Mouse (Mus musculus) forelimb bud, embryonic 11.5 days (tissue): ENCODE results near the gene Git1.

Source experiments
- DNase-seq: peaks from one replicate; pipeline ENCODE4 v3.0.0-alpha.2; 2012; ENCODE audit warnings: low read depth, low spot score

Git1 gene

DNA sequence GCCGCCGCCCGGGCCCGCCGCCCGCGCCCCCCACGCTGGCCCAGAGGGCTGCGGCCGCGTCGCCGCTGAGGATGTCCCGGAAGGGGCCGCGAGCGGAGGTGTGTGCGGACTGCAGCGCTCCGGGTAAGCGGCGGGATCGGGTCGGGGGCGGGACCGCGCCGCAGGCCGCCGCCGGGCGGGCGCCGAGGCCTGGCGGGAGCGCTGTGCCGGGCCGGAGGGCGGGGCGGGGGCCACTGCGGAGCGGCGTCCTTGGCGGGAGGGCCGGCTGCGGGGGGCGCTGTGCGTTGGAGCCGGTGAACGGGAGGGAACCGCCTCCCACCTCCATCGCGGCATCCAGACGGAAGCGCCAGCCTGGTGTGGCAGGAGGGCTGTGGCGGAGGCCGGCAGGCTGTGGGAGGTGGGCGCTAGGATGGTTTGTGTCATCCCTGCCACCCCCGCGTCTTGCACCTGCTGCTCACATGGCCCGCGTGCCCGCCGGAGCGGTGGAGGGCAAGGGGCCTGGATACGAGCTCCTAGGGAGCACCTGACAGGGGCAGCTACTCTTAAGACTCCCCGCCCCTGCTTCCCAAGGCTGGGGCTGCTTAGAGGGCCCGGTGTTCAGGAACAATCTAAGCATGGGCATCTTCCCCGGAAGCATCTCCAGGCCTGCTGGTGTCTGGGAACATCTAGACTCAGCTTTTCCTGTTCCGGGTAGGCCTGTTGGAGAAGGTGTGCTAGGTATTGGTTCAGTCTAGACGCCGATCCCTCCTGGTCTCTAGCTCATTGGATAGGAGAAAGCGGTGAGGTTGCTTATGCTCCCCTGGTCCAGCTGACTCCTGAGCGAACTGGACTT is at the start of gene Git1:
TSS of gene Git1 (plus strand) at position 51 of the 832 bp plus-strand sequence.
- no peak for DNase-seq

DNA sequence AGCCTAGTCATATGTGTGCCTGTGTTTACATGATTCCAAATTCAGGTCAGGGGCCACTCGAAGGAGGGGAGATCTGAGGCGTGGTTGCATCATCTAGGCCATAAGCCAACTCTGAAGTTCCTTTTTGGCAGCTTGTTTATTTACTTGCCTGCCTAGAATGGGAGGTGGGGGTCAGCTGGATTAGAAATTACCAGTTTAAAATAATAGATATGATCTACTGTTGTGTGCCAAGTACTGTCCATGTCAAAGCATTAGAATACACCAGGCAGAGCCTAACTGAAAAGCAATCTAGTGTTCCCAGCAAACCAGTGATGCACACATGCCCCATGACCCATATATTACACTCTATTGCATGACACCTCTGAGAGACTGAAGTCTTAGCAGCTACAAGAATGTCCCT is 48.4 kb upstream of the Git1 start:
- no peak for DNase-seq

DNA sequence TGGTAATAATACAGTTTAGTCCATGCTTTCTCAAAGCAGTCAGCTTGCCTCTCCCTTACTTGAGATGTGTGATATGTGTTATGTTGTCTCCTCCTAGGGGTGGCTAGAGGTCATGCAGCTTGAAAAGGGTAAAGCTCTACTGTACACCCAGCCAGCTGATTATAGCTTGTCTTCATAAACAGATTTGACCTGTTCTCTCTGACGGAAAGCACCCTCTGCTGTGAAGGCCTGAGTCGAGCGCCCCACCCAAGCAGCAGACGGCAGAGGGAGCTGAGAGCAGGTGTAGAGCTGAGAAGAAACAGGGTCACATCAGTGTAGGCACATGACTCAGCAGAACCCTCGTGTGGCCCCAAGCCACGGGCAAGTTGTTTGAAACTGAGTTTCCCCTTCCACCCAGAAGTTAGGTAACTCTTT is 46.7 kb upstream of the Git1 start:
- peak; percentile 20 for DNase-seq

DNA sequence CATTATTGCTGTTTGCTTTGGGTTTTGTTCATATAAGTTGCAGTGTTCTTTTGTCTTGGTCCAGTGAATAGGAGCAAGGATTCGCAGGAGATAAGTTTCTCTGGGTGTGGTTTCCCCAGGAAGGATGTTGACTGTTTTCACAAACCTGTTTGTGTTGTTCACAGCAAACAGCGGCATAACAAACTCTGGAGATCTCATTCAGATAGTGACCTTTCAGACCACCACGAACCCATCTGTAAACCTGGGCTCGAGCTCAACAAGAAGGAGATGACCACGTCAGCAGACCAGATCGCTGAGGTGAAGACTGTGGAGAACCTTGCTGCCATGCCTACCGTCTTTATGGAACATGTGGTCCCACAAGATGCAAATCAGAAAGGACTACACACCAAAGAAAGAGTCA is 44.1 kb upstream of the Git1 start:
- no peak for DNase-seq

DNA sequence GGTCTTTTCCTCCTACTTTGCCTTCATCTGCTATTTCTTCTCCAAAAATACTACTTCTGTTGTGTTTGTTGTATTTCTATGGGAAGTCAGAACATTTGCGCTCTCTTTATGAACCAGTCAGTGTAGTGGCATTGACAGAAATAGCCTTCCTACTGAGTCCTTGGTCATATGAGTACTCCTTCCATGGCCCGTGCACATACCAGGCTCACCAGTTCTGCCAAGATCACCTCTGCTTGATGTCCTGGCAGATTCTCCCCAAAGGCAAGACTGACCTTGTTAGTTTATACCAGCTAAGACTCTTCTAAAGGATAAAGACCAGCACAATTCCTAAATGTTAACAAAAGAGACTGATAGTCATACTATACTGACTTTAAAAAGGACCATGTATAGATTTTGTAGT is 41.7 kb upstream of the Git1 start:
- DNase-seq: no peak

DNA sequence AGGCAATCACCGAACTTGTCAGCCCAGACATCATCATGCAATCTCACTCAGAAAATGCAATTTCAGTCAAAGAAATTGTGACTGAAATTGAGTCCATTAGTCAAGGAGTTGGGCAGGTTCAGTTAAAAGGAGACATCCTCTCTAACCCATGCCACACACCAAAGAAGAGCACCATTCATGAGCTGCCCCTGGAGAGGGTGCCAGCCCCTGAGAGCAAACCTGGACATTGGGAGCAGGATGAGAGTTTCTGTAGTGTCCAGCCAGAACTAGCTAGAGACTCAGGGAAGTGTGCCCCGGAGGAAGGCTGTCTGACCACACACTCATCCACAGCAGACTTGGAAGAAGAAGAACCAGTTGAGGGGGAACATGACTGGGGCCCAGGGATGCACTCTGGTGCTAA is 40.0 kb upstream of the Git1 start:
- no peak for DNase-seq

DNA sequence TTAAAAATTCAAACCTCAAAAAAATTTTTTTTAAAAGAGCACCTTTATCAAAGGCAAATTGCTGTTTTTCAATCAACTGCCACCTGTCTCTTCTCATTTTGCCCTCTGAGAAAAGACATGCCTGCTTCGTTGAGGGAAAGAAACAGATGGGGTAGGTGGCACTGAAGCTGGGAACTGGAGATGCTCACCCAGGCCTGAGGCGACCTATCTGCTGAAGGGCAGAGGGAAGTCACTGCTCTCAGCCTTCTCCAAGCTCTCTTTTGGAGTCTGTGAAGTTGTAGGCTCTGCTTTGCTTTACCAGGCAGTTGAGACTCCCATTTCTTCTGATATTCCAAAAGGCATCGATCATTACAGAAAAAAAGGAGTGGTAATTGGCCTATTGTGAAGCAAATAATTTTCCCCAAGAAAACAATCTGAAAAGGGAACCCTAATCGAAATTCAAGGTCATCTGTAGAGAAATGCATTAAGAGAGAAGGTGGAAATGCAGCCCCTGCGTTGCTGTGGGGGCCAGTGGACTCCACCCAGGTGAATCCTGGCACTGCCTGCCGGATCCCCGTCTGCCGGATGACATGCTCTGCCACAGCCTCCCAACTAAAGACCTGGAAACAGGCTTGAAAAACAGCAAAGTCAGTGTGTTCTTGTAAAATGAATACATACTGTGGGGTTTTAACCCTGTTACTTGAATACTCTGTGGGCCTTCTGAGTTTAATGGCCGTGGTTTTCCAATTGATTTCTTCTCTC is 37.4 kb upstream of the Git1 start:
- DNase-seq: no peak

DNA sequence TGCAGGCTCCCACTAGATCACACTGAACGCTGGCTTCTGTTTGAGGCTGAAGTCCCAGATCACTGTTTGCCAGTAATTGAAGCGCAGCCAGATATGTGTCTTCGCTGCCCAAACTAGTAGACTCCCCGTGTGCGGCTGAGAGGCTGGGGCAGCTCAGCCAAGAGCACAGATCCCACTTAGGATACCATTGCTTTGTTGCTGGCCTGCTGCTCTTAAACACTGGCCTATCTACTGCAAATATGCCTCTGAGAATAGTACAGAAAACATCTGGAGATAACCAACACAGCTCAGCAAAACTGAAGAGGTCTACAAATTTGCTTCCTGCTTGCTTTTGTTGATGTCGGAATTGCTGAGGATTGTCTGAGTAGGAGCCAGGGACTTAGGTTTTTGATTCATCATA is 36.5 kb upstream of the Git1 start:
- no peak for DNase-seq

DNA sequence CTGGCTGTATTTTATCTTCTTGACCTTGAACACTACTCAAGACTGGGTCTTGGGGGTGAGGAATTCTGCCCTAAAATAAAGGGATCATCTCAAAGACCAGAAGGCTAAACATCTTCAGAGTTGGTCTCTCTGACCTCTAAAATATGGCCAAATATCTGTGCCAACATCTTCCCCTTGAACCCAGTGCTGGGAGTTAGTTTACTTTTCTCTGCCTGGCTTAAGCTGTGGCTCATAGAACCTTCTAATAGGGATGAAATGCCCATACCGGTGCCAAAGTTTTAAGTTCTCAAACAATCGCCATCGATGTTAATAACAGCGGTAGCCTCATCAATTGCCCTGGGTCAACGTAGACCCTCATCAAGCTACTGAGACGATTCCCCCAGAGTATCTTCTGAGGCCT is 31.5 kb upstream of the Git1 start:
- DNase-seq: no peak

DNA sequence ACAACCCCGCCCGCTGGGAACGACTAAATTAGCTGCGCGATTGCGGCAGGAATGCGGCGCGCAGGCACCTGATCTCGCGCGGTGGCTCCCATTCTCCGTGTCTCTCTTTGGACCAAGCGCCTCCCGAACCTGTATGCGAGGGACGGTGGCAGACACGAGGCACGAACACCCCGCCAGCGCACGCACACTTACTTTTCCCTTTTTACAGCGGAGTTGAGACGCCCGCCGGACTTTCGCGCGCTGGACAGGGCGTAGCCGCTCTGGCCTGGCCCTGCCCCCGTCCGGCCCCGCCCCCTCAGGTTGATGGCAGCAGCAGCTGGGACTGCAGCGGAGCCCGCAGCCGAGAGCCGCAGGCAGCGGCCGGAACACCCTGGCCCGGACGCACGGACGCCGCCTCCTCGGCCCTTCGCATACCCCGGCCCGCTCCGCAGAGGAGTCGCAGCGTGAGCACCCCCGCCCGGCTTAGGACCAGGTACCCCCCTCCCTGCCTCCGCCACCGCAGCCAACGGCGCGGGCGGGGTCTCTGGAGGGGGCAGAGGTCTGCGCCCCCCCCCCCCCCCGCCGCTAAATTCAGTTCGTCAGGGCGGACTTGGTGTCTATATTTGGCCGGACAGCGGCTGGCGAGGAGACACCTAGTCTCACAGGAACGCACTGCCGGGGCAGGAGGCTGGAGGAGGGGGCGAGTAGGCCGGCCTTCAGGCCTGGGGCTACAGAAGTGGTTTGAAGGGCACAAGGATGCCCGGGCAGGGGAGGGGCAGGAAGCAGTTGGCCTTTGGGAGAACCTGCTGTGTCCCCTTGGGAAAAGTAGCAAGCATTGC is 30.9 kb upstream of the Git1 start, which contains the start of gene Coro6:
TSS of gene Coro6 (plus strand) at position 129 of the 818 bp plus-strand sequence.
- DNase-seq: peak; percentile 24

DNA sequence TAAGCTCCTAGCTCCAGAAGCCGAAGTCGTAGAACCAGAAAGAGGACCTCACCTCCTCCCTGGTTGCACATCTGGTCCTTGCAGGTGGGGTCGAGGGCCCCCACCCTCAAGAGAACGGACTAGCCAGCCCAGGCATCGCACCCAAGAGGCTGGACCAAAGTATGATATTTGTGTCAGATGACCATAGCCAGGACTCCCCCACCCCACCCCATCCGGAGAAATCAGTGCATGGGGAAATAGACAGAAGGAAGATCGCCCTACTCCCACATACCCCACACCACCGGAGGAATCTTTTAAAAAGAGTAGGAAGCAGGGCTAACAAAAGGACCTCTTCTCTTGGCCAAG is 30.3 kb upstream of the Git1 start:
- no peak for DNase-seq

DNA sequence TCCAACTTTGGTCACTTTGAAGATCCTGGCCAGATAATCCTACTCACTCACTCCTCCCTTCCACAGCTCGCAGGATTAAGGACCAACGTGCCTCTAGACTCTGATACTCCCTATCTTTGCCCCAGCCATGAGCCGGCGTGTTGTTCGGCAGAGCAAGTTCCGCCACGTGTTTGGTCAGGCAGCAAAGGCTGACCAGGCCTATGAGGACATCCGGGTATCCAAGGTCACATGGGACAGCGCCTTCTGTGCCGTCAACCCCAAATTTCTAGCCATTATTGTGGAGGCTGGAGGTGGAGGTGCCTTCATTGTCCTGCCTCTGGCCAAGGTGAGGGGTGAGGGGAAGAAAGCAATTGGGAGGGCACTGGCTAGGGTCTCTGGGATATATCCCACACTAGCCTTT is 29.6 kb upstream of the Git1 start:
- no peak for DNase-seq

DNA sequence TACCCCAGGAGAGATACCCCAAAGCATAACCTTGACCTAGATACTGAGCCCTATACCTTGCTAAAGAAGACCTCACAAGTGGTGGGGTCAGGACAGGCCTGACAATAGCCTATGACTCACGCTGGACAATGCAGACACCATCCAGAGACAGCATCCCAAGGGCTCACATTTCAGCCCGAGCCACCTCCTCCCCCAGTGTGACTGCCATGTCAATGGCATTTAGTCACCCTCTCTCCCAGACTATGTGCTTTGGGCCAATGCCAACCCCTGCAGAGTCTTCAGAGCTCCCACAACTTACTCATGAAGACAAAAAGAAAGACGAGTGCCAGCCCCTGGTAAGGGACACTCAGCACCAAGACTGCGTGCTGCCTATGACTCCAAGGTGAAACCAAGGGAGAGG is 28.7 kb upstream of the Git1 start:
- DNase-seq: no peak

DNA sequence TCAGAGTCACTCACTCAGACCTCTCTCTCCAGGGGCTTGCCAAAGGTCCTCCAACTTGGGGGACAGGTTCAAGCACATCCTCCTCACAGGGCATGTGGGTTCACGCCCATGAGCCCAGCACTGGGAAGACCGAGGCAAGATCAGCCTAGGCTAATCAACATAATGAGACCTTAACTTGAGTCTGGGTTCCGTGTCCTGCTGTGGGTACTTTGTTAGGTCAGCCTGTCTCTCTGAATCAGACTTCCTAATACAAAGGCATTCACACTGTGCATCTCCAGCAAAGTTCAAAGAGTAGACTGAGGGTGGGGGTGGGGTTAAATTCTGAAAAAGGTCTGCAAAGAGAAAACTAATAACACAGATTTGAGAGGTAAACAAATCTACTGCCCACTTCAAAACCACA is 28.3 kb upstream of the Git1 start:
- no peak for DNase-seq

DNA sequence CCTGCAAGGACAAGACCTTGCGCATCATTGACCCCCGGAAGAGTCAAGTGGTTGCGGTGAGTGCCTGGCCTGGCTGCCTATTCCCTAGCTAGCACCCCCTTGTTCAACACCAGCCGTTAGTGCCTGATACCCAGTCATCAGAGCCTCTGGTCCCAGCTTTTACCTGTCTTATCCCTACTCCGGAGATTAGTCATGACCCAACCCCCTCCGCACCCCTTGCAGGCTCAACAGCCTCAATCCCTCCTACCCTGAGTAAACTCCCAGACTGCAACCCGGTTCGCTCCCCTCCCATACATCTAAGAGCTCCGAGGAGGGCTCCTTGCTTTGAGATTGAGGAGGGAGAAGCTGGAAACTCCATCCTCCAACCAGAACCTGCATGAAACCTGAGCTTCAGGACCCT is 26.8 kb upstream of the Git1 start:
- DNase-seq: no peak

DNA sequence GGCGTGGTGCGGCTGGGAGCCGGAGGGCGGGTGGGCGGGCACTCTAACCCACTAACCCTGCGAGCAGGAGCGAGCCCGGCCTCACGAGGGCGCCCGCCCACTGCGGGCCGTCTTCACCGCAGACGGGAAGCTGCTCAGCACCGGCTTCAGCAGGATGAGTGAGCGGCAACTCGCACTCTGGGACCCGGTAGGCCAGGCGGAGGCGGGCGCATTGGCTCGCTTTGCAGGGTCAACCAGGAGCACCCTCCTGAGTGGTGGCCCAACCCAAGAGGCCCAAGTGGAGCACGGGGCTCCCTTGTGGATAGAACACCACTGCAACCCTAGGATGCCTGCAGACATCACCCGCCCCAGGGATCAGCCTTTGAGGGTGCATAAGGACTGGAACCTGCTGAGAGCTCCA is 26.2 kb upstream of the Git1 start:
- peak; percentile 54 for DNase-seq

DNA sequence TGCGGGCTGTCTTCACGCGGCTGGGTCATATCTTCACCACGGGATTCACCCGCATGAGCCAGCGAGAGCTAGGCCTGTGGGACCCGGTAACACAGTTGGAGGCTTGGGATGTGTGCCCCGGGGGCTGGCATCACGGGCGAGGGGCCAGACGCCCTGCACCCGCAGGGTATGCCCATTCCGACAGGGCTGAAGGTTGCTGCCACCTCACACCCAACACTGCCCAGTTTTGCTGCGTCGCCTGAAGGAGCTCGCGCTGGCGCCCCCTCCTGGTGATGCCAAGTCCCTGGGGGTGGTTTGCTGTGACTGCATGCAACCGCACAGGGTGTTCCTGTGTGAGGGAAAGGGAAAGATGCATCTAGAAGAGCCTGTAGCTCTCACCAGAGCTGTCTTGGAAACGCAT is 25.6 kb upstream of the Git1 start:
- DNase-seq: peak; percentile 48

DNA sequence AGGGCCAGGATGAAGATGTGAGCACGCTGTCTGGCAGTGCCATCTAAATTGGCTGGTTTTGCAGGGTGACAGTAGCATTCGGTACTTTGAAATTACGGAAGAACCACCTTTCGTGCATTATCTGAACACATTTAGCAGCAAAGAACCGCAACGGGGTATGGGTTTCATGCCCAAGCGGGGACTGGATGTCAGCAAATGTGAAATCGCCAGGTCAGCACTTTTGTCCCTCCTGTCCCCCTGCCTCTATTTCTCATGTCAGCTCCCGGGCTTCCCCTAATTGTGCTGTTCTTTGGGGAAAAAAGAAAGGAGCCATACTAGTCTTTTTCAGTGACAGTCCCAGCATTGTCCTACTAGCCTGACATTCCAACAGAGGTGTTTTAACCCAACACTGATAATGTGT is 25.0 kb upstream of the Git1 start:
- no peak for DNase-seq

DNA sequence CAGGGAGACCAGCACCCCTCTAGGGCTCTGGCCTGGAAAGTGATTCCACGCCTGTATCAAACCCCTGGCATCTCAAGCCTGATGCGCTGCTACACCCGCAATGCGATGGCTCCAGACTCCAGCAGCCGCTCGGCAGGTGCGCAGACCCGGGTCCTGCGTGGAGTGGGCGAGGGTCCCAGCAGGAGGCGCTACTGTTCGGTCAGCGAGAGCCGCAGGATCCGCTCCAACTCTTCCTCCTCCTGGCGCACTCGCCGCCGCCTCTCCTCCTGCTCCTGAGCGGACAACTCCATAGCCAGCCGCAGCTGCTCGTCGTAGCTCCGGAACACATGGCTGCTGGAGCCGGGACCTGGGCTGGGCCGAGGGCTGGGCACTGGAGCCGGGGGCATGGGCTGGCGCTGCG is 22.0 kb upstream of the Git1 start:
- no peak for DNase-seq

DNA sequence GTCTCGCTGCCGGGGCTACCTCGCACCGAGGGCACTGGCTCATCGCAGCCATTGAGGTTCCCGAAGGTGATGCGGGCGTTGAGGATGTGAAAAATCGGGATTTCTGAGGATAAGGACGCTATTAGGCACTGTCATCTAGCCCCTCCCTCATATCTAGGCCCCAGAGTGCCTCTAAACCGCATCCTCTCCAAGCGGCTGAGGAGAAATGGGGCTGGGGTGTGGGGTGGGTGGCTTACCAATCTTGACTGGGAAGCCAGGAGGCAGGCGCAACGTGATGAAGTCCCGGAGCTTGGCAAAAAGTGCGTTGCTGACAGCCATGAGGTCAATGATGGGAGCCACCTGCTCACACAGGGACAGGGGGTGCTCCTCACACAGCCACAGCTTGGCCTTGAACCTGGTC is 20.6 kb upstream of the Git1 start:
- DNase-seq: no peak

DNA sequence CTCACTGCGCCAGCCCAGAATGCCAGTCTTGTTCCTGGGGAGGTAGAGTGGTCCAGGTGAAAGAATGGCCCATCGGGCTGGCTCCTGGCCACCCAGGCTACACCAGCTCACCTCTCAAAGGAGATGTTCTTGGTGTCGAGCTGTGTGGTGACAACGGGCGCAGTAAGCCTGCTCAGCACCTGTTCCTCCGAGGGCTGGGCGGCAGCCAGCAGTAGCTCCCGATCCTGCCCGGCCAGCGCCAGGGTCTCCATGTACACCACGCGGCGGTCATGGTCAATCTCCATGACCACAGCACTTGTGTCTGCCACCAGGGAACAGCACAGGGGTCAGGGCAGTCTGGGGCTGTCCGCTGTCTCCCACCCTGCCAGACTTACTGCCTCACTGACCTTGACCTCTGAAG is 17.1 kb upstream of the Git1 start:
- DNase-seq: no peak

DNA sequence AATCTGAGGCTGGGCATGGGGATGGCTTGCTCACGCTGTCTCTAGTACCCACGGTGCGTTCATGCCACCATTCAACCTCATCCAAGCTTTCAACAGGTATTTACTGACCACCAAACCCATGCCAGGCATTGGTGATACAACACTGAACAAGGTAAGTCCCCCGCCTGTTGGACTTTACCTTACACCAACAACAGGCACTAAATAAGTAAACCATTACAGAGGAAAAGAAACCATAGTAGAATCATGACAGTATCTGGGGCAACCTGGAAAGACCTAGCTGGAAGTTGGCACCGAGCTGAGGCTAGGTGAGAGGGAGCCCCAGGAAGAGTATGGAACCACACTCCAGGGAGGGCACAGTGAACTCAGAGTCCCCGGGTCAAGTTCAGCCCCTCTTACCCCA is 16.5 kb upstream of the Git1 start:
- DNase-seq: no peak
